Mouse (Mus musculus): ENCODE measurements around the gene Mtx3.
A peak's percentile ranks its signal among the peaks of the same experiment; 100 is the strongest.

DNA sequence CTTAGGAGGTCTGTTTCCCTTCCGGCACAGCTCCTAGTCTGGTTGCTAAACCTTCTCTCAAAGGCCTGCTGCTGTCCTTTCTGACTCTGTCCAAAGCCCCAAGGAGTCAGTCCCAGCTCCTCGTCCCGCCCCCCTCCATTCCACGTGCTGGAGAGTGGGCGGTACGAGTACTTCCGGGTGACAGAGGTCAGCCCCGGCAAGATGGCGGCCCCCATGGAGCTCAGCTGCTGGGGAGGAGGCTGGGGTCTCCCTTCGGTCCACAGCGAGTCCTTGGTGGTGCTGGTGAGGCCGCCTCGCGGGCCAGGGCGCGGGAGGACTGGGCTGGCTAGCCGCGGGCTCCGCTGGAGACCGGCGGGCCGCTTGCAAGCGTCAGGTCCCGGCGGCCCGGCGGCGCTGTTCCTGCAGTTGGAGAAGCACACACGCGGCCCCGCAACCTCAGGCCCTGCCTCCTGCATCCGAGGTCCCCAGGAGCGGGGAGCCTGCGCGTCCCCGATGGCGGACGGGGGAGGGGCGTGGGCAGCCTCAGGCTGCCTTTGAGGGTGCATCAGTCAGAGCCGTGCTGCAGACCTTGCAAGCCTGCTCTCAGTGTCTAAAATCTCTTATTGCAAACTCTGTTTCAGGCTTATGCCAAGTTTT lies at the start of gene Mtx3:
- TF ChIP-seq ZC3H11A (IDR thresholded peaks at IDR 0.05; ENCODE audit: borderline replicate concordance, low read depth, low read length): no peak
- TF ChIP-seq MAFK (IDR thresholded peaks at IDR 0.05; ENCODE audit: insufficient read depth, low read depth, low read length): no peak
- peak; percentile 67; the same call in 1 of the 2 replicates for TF ChIP-seq HCFC1 (IDR thresholded peaks at IDR 0.05; ENCODE audit: borderline replicate concordance, insufficient read depth, low read length)
- peak; percentile 64; the same call in 1 of the 2 replicates for TF ChIP-seq CHD2 (IDR thresholded peaks at IDR 0.05; ENCODE audit: low read depth, low read length)

All from ES-E14 (cell line).